Mouse (Mus musculus): ENCODE data around the gene Tfam. TPM values are rescaled to one million over a fixed set of nuclear protein-coding genes. Genes with fewer than 3 reads are reported as not detected.

The Tfam gene
- polyA plus RNA-seq, 1 experiment from 2014 or later, result 101 TPM

DNA sequence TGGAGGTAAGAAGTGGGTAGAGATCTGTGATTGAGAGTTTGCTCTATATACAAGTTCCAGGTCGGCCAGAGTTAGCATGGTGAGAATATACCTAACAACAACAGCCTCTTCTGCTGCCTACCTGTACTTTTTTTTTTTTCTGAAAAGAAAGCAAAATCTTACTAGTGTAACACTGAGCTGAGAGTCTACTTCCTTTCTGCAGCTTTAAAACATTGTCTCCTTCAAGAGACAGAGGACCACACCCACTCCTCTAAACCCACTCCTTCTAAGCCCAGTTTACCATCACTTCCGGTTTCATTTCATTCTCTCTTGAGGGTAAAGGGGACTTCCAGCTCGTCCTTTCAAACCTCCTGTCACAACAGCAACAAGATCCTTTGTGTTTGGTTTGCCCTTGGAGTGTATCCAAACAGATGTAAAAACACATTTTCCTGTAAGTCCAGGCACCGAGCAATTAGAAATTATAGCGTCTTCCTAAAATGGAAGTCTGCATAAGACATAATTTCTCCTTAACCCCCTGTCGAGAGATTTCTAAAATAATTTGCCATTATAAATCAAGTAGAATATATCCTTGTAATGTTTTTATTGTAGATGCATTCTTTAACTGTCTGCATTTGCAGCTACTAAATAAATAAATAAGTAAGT lies 1.5 kb upstream of the Tfam start:
- H3K9me3 ChIP-seq (ENCODE audit: control insufficient read depth, low read length), result no peaks in the 10 kb centered on the region
- H3K36me3 ChIP-seq (ENCODE audit: control insufficient read depth, insufficient read depth, low read length), result peaks cover 3% of the 10 kb centered on the region
- peaks cover 5% of the 10 kb centered on the region for H3K4me1 ChIP-seq (ENCODE audit: control insufficient read depth, insufficient read depth, low read length)
- ATAC-seq (ENCODE audit: low FRiP score) (no peak), DNase-seq (ENCODE audit: low spot score, missing footprints) (no peak)
- H3K4me2 ChIP-seq, result no peak overlapping the region
- no peak overlapping the region for H3K9ac ChIP-seq (ENCODE audit: low read length)
- H3K27me3 ChIP-seq (ENCODE audit: control insufficient read depth, insufficient read depth, low read length), result no peaks in the 10 kb centered on the region
- WGBS, result 78% methylated on average over 6 of the region's 6 CpGs
- no peak overlapping the region for H3K27ac ChIP-seq (ENCODE audit: low read depth, low read length)
- no peak overlapping the region for H3K4me3 ChIP-seq (ENCODE audit: low read depth, low read length)

DNA sequence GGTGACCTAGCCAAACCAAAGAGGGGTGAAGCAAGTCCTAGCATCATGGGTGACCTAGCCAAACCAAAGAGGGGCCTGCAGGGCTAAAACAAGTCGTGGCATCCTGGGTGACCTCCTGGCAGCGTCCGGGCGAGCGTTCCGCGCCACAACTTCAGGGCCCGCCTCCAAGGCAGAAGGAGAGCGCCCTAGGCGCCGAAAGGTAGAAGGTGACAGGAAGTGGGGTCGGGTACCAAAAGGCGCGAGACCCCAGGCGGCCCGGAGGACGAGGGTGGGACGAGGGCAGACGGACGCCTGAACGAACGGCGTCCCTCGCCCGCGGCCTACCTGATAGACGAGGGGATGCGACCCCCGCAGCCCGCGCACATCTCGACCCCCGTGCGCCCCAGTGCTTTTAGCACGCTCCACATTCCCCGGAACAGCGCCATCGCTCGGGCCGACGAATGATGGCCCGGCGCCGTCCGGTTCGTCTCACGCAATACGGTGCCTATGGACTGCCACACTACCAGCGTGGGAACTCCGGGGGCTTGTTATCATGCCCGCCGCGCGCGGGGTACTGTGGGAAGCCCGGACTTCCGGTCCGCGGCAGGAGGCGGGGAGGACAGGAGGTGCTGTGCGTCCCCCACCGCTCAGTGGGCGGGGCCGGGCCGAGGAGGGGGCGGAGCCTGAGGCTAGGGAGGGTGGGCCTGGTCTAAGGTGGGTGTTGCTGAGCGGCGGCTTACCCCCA lies 402 bp downstream of the Tfam start:
- H3K4me3 ChIP-seq (ENCODE audit: low read depth, low read length), result peak overlapping the region; percentile 87
- WGBS, result under 1% methylated on average over 68 of the region's 68 CpGs
- H3K36me3 ChIP-seq (ENCODE audit: control insufficient read depth, insufficient read depth, low read length), result peaks cover 5% of the 10 kb centered on the region
- DNase-seq (ENCODE audit: low spot score, missing footprints) (peak; percentile 99), ATAC-seq (ENCODE audit: low FRiP score) (peak; percentile 98)
- H3K9me3 ChIP-seq (ENCODE audit: control insufficient read depth, low read length), result no peaks in the 10 kb centered on the region
- peak overlapping the region; percentile 64 for H3K4me2 ChIP-seq
- H3K4me1 ChIP-seq (ENCODE audit: control insufficient read depth, insufficient read depth, low read length), result peaks cover 5% of the 10 kb centered on the region
- peak overlapping the region; percentile 89 for H3K9ac ChIP-seq (ENCODE audit: low read length)
- H3K27ac ChIP-seq (ENCODE audit: low read depth, low read length), result no peak overlapping the region
- no peaks in the 10 kb centered on the region for H3K27me3 ChIP-seq (ENCODE audit: control insufficient read depth, insufficient read depth, low read length)

DNA sequence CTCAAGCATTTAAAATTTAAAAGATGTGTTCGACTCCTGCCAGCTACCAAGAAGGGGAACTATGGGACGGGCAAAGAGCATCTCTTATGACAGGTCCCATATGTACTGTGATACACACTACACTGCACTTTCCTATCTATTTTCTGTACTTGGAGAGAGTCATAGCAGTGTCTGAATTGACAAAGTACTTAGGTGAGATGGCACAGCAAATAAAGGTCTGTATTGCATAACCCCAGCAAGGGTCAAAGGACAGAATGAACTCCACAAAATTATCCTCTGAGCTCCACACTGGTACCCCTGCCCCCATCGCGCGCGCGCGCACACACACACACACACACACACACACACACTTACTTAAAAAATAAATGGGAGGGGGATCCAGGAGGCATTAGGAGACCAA lies 4.0 kb downstream of the Tfam start:
- H3K4me1 ChIP-seq (ENCODE audit: control insufficient read depth, insufficient read depth, low read length), result peaks cover 5% of the 10 kb centered on the region
- H3K36me3 ChIP-seq (ENCODE audit: control insufficient read depth, insufficient read depth, low read length), result peaks cover 9% of the 10 kb centered on the region

DNA sequence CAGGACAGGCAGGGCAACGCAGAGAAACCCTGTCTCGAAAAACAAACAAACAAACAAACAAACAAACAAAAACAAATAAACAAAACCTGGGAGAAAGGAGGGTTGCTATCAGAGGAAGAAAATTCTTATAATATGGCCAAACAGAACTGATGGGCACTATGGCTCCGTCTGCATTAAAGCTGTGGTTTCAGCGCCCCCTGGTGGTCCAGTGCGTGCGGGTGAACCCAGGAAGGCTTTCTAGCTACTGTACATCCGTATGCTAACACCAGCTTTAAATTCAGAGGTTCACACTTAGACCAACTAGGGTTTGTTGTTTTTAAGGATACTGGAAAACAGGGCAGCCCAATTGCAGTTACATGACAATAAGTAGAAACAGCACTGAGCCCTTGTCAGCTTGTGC lies 12.2 kb downstream of the Tfam start:
- no peaks in the 10 kb centered on the region for H3K9me3 ChIP-seq (ENCODE audit: control insufficient read depth, low read length)
- no peak overlapping the region for H3K4me3 ChIP-seq (ENCODE audit: low read depth, low read length)
- no peak overlapping the region for H3K4me2 ChIP-seq
- no peaks in the 10 kb centered on the region for H3K4me1 ChIP-seq (ENCODE audit: control insufficient read depth, insufficient read depth, low read length)
- H3K27me3 ChIP-seq (ENCODE audit: control insufficient read depth, insufficient read depth, low read length), result no peaks in the 10 kb centered on the region
- 48% methylated on average over 7 of the region's 7 CpGs for WGBS
- peak; percentile 65; the same call in 1 of the 2 replicates for ATAC-seq (ENCODE audit: low FRiP score)
- H3K36me3 ChIP-seq (ENCODE audit: control insufficient read depth, insufficient read depth, low read length), result peaks cover 21% of the 10 kb centered on the region
- no peak overlapping the region for H3K27ac ChIP-seq (ENCODE audit: low read depth, low read length)
- peak; percentile 97 for DNase-seq (ENCODE audit: low spot score, missing footprints)
- no peak overlapping the region for H3K9ac ChIP-seq (ENCODE audit: low read length)

More for the DNA sequence above, 4.0 kb downstream of the Tfam start:
- H3K9ac ChIP-seq (ENCODE audit: low read length), result no peak overlapping the region
- H3K4me2 ChIP-seq, result no peak overlapping the region
- no peak overlapping the region for H3K27ac ChIP-seq (ENCODE audit: low read depth, low read length)
- no peaks in the 10 kb centered on the region for H3K27me3 ChIP-seq (ENCODE audit: control insufficient read depth, insufficient read depth, low read length)
- 96% methylated on average over 8 of the region's 8 CpGs for WGBS
- no peaks in the 10 kb centered on the region for H3K9me3 ChIP-seq (ENCODE audit: control insufficient read depth, low read length)
- DNase-seq (ENCODE audit: low spot score, missing footprints), result no peak
- ATAC-seq (ENCODE audit: low FRiP score), result no peak
- H3K4me3 ChIP-seq (ENCODE audit: low read depth, low read length), result no peak overlapping the region

DNA sequence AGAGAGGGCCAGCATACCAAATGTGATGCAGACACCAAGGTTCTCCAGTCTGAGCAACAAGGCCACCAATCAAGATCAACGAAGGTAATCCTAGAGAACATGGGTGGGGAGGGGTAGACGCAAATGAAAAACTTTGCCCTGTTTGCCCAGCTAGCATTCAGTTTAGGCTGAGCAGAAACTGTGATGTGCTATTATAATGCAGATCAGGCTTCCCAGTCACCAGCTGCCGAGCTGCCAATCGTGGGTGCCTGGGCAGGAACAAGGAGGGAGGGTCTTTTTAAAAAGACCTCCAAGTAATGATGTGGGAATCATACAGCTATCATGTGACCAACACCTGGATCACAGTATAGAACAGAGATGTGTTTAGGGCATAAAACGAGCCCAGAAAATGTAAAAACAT lies 15.0 kb downstream of the Tfam start:
- Histone ChIP-seq H3K27me3 (ENCODE audit: control insufficient read depth, insufficient read depth, low read length) (no peaks in the 10 kb centered on the region), H3K36me3 (ENCODE audit: control insufficient read depth, insufficient read depth, low read length) (peaks cover 12% of the 10 kb centered on the region), H3K4me2 (no peak overlapping the region), H3K9me3 (ENCODE audit: control insufficient read depth, low read length) (no peaks in the 10 kb centered on the region), H3K4me3 (ENCODE audit: low read depth, low read length) (no peak overlapping the region), H3K9ac (ENCODE audit: low read length) (no peak overlapping the region), H3K4me1 (ENCODE audit: control insufficient read depth, insufficient read depth, low read length) (no peaks in the 10 kb centered on the region), H3K27ac (ENCODE audit: low read depth, low read length) (no peak overlapping the region)
- WGBS, result 64% methylated on average over 5 of the region's 5 CpGs
- ATAC-seq (ENCODE audit: low FRiP score) (no peak; the same call in 1 of the 2 replicates), DNase-seq (ENCODE audit: low spot score, missing footprints) (no peak)

DNA sequence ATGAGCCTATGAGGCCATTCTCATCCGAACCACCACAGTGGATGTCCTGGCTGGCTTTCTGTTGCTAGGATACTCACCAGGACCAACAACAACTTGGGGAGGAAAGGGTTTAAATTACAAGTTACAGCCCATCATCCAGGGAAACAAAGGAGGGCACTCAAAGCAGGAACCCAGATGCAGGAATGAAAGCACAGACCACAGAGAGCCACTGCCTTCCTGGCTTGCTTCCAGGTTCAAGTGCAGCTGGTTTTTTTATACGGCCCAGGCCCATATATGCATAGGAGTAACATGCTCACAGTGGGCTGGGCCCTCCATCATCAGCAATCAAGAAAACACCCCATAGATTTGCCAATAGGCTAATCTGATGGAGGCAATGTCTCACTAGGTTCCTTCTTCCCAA lies 15.4 kb downstream of the Tfam start:
- H3K9me3 ChIP-seq (ENCODE audit: control insufficient read depth, low read length), result no peaks in the 10 kb centered on the region
- H3K4me3 ChIP-seq (ENCODE audit: low read depth, low read length), result no peak overlapping the region
- ATAC-seq (ENCODE audit: low FRiP score) (no peak), DNase-seq (ENCODE audit: low spot score, missing footprints) (no peak)
- H3K27me3 ChIP-seq (ENCODE audit: control insufficient read depth, insufficient read depth, low read length), result no peaks in the 10 kb centered on the region
- no peak overlapping the region for H3K27ac ChIP-seq (ENCODE audit: low read depth, low read length)
- H3K36me3 ChIP-seq (ENCODE audit: control insufficient read depth, insufficient read depth, low read length), result peaks cover 10% of the 10 kb centered on the region
- H3K4me1 ChIP-seq (ENCODE audit: control insufficient read depth, insufficient read depth, low read length), result no peaks in the 10 kb centered on the region
- no peak overlapping the region for H3K4me2 ChIP-seq
- WGBS, result 77% methylated on average over 2 of the region's 2 CpGs
- no peak overlapping the region for H3K9ac ChIP-seq (ENCODE audit: low read length)

DNA sequence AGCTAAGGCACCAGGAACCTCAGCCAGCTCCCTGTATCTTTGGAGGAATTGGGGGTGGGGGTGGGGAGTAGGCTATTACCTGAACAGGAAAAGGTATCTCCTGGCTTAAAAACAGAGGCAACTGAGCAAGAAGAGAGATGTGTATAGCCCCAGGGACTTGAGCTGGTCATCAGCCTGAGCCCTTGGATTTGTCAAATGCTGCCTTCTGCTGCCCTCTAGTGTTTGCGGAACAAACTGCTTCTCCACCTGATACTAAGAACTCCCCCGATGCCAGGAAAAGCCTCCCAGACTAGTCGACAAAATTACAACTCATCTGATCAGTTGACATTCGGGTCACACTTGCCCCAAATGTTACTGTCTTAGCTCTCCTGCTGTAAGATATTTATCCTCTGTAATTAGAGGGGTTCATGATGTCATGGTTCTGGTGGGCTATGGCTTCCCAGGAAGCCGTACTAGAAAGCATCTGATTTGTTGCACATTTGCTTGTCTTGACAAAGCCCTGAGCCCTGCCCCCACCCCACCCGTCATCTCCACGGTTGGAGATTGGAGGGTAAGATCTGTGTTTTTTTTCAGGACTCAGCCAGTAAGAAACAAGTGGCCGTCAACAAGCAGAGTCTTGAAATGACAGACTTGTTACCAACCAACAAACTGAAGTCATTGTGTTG lies 19.7 kb downstream of the Tfam start:
- no peak overlapping the region for H3K9ac ChIP-seq (ENCODE audit: low read length)
- WGBS, result 20% methylated on average over 8 of the region's 8 CpGs
- no peaks in the 10 kb centered on the region for H3K4me1 ChIP-seq (ENCODE audit: control insufficient read depth, insufficient read depth, low read length)
- H3K4me3 ChIP-seq (ENCODE audit: low read depth, low read length), result no peak overlapping the region
- ATAC-seq (ENCODE audit: low FRiP score), result peak; percentile 66
- DNase-seq (ENCODE audit: low spot score, missing footprints), result peak; percentile 95
- no peaks in the 10 kb centered on the region for H3K27me3 ChIP-seq (ENCODE audit: control insufficient read depth, insufficient read depth, low read length)
- H3K27ac ChIP-seq (ENCODE audit: low read depth, low read length), result no peak overlapping the region
- no peaks in the 10 kb centered on the region; the same call in 1 of the 2 replicates for H3K36me3 ChIP-seq (ENCODE audit: control insufficient read depth, insufficient read depth, low read length)
- no peaks in the 10 kb centered on the region for H3K9me3 ChIP-seq (ENCODE audit: control insufficient read depth, low read length)
- no peak overlapping the region for H3K4me2 ChIP-seq

DNA sequence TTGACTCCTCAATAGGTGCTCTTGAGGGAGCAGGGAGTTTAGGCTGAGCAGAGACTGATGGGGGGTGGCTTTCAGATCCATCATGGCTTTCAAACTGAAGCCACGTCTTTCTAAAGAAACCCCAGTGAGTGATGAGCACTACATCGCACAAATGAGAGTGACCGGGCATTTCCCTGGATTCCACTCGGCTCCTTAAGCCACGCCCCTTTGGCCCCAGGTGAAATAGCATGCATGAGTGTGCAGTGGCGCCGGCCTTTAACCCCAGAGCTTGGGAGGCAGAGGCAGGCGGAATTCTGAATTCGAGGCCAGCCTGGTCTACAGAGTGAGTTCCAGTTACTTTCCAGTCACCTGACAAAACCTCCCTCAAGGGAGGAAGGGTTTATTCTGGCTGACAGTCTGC lies 22.1 kb downstream of the Tfam start:
- no peak overlapping the region for H3K4me2 ChIP-seq
- DNase-seq (ENCODE audit: low spot score, missing footprints) (no peak), ATAC-seq (ENCODE audit: low FRiP score) (no peak)
- H3K27ac ChIP-seq (ENCODE audit: low read depth, low read length), result no peak overlapping the region
- no peak overlapping the region for H3K4me3 ChIP-seq (ENCODE audit: low read depth, low read length)
- WGBS, result 76% methylated on average over 9 of the region's 9 CpGs
- no peaks in the 10 kb centered on the region for H3K27me3 ChIP-seq (ENCODE audit: control insufficient read depth, insufficient read depth, low read length)
- no peak overlapping the region for H3K9ac ChIP-seq (ENCODE audit: low read length)
- no peaks in the 10 kb centered on the region for H3K36me3 ChIP-seq (ENCODE audit: control insufficient read depth, insufficient read depth, low read length)
- no peaks in the 10 kb centered on the region for H3K9me3 ChIP-seq (ENCODE audit: control insufficient read depth, low read length)
- no peaks in the 10 kb centered on the region for H3K4me1 ChIP-seq (ENCODE audit: control insufficient read depth, insufficient read depth, low read length)

DNA sequence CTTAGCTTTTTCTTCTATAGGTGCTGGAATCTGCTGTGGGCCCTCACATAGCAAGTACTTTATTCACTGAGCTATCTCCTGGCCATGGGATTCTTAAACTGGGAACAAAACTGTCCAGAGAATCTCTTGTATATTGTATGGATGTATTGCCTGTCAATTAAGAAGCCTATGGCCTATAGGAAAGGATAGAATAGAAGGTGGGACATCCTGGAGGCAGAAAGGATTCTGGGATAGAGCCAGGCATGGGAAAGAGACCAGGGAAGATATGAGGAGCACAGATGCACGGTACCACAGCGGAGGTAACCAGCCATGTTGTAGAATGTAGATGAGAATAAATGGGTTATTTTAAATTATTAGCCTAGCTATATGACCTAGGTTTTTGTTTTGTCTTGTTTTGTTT lies 36.6 kb downstream of the Tfam start:
- H3K27me3 ChIP-seq (ENCODE audit: control insufficient read depth, insufficient read depth, low read length), result no peaks in the 10 kb centered on the region
- WGBS, result 91% methylated on average over 2 of the region's 2 CpGs
- no peak for ATAC-seq (ENCODE audit: low FRiP score)
- DNase-seq (ENCODE audit: low spot score, missing footprints), result no peak
- no peak overlapping the region for H3K4me2 ChIP-seq
- no peaks in the 10 kb centered on the region for H3K4me1 ChIP-seq (ENCODE audit: control insufficient read depth, insufficient read depth, low read length)
- H3K9me3 ChIP-seq (ENCODE audit: control insufficient read depth, low read length), result no peaks in the 10 kb centered on the region
- no peaks in the 10 kb centered on the region for H3K36me3 ChIP-seq (ENCODE audit: control insufficient read depth, insufficient read depth, low read length)
- no peak overlapping the region for H3K27ac ChIP-seq (ENCODE audit: low read depth, low read length)
- no peak overlapping the region for H3K9ac ChIP-seq (ENCODE audit: low read length)
- H3K4me3 ChIP-seq (ENCODE audit: low read depth, low read length), result no peak overlapping the region
